Mouse (Mus musculus) stomach, embryonic 14.5 days (tissue): ENCODE results near the gene Emc4. TPM values are rescaled to one million over a fixed set of nuclear protein-coding genes. Genes with fewer than 3 reads are reported as not detected.
A peak's percentile ranks its signal among the peaks of the same experiment; 100 is the strongest.

ENCODE experiments used
- ATAC-seq: fragments of 200-750 bp; cut with Nextera tagmentation; 2 replicates; pipeline ENCODE4 v1.8.0; 2017; ENCODE audit warnings: low read depth, moderate TSS enrichment; ENCODE audit not compliant: insufficient number of reproducible peaks, insufficient read depth, low FRiP score
- H3K27ac ChIP-seq: fragments of 300-500 bp; sonication (generic); 2 replicates; pipeline ENCODE4 v1.5.1; 2014; ENCODE audit warnings: mild to moderate bottlenecking, low read length, moderate library complexity, mixed read lengths
- H3K27me3 ChIP-seq: fragments of 300-500 bp; sonication (generic); 2 replicates; pipeline ENCODE4 v1.6.1; 2014; ENCODE audit warnings: low read length, control low read depth, mixed read lengths; ENCODE audit not compliant: control insufficient read depth, insufficient read depth
- H3K36me3 ChIP-seq: fragments of 300-500 bp; sonication (generic); 2 replicates; pipeline ENCODE4 v1.6.1; 2014; ENCODE audit warnings: mild to moderate bottlenecking, control low read depth, low read length, moderate library complexity, mixed read lengths; ENCODE audit not compliant: control insufficient read depth, insufficient read depth
- H3K4me1 ChIP-seq: fragments of 300-500 bp; sonication (generic); 2 replicates; pipeline ENCODE4 v1.6.1; 2014; ENCODE audit warnings: low read length, control low read depth, mixed read lengths; ENCODE audit not compliant: control insufficient read depth, insufficient read depth
- H3K4me2 ChIP-seq: fragments of 300-500 bp; sonication (generic); replicated peaks from 2 replicates; pipeline ENCODE4 v1.6.1; 2014; ENCODE audit warnings: low read depth, low read length, control low read depth
- H3K4me3 ChIP-seq: fragments of 300-500 bp; sonication (generic); 2 replicates; pipeline ENCODE4 v1.5.1; 2014; ENCODE audit warnings: low read depth, low read length, control low read depth
- H3K9ac ChIP-seq: fragments of 300-500 bp; sonication (generic); replicated peaks from 2 replicates; pipeline ENCODE4 v1.6.1; 2014; ENCODE audit warnings: low read depth, mild to moderate bottlenecking, control low read depth, low read length, moderate library complexity, mixed read lengths
- H3K9me3 ChIP-seq: fragments of 300-500 bp; sonication (generic); 2 replicates; pipeline ENCODE4 v1.6.1; 2016; ENCODE audit warnings: low read depth, low read length, control low read depth; ENCODE audit not compliant: control insufficient read depth
- WGBS: fragments of 180-500 bp; shearing (Covaris S2); extraction: QIAGEN DNeasy Blood & Tissue Kit; methylation state at CpG from one replicate; pipeline ENCODE4 v1.1.7; 2014; 5-methylcytosine and 5-hydroxymethylcytosine counted together
- polyA plus RNA-seq: library from polyadenylated mRNA; unstranded; fragments of >200 nt; fragmentation: Nextera tagmentation; extraction: Ambion mirVana; gene quantifications from 2 replicates; pipeline ENCODE4 v1.2.1, GENCODE M21; 2014

Gene Emc4
- polyA plus RNA-seq, 1 experiment from 2014 or later, result 98.1 TPM

DNA sequence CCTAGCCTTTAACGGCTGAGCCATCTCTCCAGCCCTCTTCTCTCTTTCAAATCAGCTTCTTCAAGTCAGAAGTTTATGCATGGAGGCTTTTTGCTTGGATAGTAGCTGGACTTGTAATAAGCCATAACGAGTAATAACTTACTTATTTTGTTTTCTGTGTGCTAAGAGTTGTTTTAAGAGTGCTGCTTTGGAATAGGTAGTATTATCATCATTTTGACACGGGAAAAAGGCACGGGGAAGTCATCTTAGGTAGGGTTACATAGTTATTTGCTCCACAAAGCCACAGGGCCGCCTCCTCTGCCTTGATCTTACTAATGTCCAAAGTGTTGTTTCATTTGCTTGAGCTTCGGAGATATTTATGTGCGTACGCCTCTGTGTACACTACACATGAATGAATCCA, 12.3 kb upstream of the Emc4 start:
- no peak overlapping the region for H3K27ac ChIP-seq
- WGBS, result 32% methylated on average over 8 of the region's 8 CpGs
- no peaks in the 10 kb centered on the region for H3K9me3 ChIP-seq
- no peaks in the 10 kb centered on the region for H3K27me3 ChIP-seq
- H3K4me1 ChIP-seq, result peaks cover 8% of the 10 kb centered on the region; the same call in 1 of the 2 replicates
- H3K36me3 ChIP-seq, result no peaks in the 10 kb centered on the region
- H3K4me3 ChIP-seq, result peak overlapping the region; percentile 78
- peak overlapping the region; percentile 72 for H3K4me2 ChIP-seq
- no peak for ATAC-seq
- peak overlapping the region; percentile 83 for H3K9ac ChIP-seq

DNA sequence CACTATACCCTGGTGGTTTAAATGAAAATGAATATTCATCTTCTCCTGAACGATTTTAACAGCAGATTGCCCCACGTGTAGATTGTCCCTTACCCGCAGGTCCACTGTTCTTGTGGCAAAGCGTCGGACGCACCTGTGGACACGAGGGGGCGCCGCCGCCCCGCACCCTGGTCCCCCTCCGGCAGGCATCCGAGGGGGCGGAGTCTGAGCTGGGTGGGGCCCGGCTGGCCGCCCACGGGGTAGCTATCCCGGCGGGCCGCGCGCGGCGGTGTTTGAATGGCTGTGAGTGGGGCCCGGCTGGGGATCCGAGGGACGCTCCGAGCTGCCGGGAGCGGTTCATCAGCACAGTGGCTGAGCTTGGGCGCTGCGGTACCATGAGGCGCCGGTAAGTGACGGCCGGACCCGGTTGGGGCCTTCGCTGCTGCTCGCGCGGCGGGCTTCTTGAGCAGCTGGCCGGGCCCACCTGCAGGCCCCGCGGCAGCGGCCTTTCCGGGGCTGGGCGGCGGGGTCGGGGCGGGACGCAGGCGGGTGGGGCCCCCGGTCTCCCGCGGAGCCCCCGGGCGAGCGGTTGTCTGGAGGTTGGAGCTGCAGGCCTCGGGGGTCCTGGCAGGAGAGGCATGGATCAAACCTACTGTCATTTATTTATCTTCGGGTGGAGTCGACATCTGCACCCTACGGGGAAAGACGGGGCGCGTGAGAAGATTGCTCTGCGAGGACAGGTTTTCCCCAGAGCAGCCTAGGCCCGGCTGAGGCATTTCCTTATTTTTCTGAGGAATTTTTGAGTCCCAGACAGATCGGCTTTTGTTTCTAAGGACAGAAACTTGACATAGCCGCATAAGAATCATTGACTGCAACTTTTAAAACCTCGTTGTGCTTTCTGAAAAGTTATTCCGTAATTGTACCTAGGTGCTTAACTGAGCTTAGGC, 11.4 kb upstream of the Emc4 start, which contains the start of gene Katnbl1:
Gene Katnbl1, plus strand, starts transcription at position 239 of the 926 bp plus-strand sequence.
- peak within 1 kb of the TSS; percentile 78 for H3K4me3 ChIP-seq
- peak within 1 kb of the TSS; percentile 72 for H3K4me2 ChIP-seq
- peak within 1 kb of the TSS; percentile 80 for H3K27ac ChIP-seq
- no peaks in the 10 kb centered on the region for H3K36me3 ChIP-seq
- peak within 1 kb of the TSS; percentile 83 for H3K9ac ChIP-seq
- peaks cover 8% of the 10 kb centered on the region; the same call in 1 of the 2 replicates for H3K4me1 ChIP-seq
- WGBS, result under 1% methylated on average over 66 of the region's 72 CpGs
- no peaks in the 10 kb centered on the region for H3K9me3 ChIP-seq
- peak; percentile 99 for ATAC-seq
- no peaks in the 10 kb centered on the region for H3K27me3 ChIP-seq

- H3K4me1 ChIP-seq, result no peaks in the 10 kb centered on the region
- no peak for ATAC-seq
- H3K9me3 ChIP-seq, result no peaks in the 10 kb centered on the region
- H3K9ac ChIP-seq, result no peak overlapping the region
- no peak overlapping the region for H3K4me2 ChIP-seq
- H3K27me3 ChIP-seq, result no peaks in the 10 kb centered on the region
- 52% methylated on average over 5 of the region's 5 CpGs for WGBS
- H3K36me3 ChIP-seq, result no peaks in the 10 kb centered on the region
- H3K4me3 ChIP-seq, result no peak overlapping the region
- no peak overlapping the region for H3K27ac ChIP-seq
These were observed 6.8 kb upstream of the Emc4 start for GRCm38 (mm10) chr2:112374610-112375009.

DNA sequence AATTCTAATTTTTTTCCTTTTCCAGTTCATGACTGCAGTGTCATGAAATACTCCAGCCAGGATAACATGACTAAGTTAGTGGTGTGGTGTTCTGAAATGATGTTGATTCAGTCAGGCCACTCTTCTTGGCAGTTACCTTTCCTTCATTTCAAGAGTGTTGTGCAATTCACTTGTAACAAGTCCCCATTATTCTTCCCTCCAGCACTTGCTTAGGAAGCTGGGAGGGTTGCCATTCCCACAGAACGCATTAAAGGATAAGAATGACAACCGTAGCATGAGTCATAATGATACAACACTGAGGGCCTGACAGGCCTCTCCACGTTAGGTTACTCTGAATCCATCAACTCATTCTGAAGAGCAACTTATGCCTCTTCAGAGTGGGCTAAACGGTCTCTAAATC, 5.3 kb upstream of the Emc4 start:
- Histone ChIP-seq H3K4me2 (no peak overlapping the region), H3K9ac (no peak overlapping the region), H3K4me1 (no peaks in the 10 kb centered on the region), H3K4me3 (no peak overlapping the region), H3K27ac (no peak overlapping the region), H3K9me3 (no peaks in the 10 kb centered on the region), H3K27me3 (no peaks in the 10 kb centered on the region), H3K36me3 (no peaks in the 10 kb centered on the region)
- ATAC-seq, result no peak
- 48% methylated on average over 4 of the region's 4 CpGs for WGBS

DNA sequence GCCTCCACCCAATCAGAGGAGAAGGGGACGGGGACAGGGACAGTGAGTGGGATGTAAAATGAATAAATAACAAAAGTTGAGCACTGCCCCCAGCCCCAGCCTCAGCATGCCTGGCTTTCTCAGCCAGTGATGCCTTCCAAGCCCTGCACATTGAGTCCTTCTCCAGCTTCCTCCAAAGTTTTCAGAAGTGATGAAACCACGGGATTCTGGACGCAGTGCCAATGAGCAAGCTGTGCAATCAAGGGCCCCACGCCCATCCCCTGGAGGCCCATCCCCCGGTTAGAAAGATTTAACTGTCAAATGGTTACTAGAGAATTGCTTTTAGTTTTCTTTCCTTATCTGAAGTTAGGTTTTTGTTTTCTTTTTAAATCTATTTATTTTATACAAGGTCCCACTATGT, 2.1 kb upstream of the Emc4 start:
- Histone ChIP-seq H3K4me2 (no peak overlapping the region), H3K36me3 (no peaks in the 10 kb centered on the region), H3K9ac (no peak overlapping the region), H3K9me3 (no peaks in the 10 kb centered on the region), H3K4me3 (no peak overlapping the region), H3K4me1 (peaks cover 6% of the 10 kb centered on the region; the same call in 1 of the 2 replicates), H3K27ac (no peak overlapping the region), H3K27me3 (no peaks in the 10 kb centered on the region)
- no peak for ATAC-seq
- 72% methylated on average over 5 of the region's 5 CpGs for WGBS

GRCm38 (mm10) chr2:112367222-112367621, 605 bp downstream of the Emc4 start:
- H3K9ac ChIP-seq, result peak overlapping the region; percentile 66
- peaks cover 18% of the 10 kb centered on the region for H3K36me3 ChIP-seq
- peak overlapping the region; percentile 86 for H3K4me2 ChIP-seq
- H3K9me3 ChIP-seq, result no peaks in the 10 kb centered on the region
- H3K27ac ChIP-seq, result no peak overlapping the region
- H3K27me3 ChIP-seq, result no peaks in the 10 kb centered on the region
- H3K4me3 ChIP-seq, result peak overlapping the region; percentile 82
- 16% methylated on average over 15 of the region's 15 CpGs for WGBS
- peaks cover 6% of the 10 kb centered on the region; the same call in 1 of the 2 replicates for H3K4me1 ChIP-seq
- no peak for ATAC-seq

DNA sequence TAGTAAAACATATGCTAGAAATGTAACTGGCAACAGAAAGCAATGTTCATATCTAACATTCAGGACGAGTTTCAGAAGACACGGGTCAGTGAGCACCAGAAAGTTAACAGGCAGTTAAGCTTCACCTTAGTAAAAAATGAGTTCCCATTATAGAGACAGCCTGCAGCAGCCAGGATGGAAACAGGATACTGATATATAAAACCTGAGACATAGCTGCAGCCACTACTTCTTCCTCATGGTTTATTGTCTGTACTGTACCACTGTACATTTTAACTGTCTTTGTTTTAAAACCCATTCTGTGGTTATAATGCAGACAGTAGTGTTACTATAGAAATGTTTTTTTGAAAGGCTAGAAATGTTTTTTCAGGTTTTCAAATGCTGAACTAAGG, 7.1 kb downstream of the Emc4 start:
- Histone ChIP-seq H3K4me2 (no peak overlapping the region), H3K4me1 (no peaks in the 10 kb centered on the region), H3K9me3 (no peaks in the 10 kb centered on the region), H3K9ac (no peak overlapping the region), H3K27ac (no peak overlapping the region), H3K36me3 (peaks cover 56% of the 10 kb centered on the region), H3K4me3 (no peak overlapping the region), H3K27me3 (no peaks in the 10 kb centered on the region)
- WGBS, result 77% methylated on average over 2 of the region's 2 CpGs
- no peak for ATAC-seq

DNA sequence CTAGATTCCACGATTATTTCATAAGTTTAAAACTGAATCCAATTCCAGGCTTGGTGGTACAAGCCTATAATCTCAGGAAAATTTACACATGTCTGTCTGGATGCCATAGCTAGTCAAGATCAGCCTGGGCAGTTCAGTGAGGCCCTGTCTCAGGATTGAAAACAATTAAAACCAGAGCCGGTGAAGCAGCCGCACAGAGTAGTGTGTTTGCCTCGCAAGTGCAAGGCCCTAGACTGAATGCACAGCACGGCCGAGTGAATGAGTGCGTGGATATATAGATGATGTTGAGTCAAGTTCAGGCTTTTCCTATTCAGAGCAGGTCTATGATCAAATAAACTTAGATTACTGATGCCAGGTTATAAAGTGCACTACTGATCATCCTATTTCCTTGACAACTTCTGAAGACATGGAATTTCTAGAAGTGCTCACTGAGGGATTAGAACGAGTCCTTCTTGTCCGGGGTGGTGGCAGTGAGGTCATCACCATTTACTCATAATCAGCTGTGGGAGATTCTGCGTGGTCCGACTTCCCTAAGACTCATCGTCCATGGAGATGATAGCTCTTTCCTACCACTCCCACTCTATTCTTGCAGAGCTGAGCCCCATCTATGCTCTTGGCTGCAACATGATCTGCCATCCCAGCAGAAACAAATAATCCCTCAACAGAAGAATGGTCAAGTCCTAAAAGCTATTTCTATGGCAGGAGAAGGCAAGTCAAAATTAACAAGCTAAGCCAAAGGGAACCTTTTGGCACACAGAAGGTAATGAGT, 7.6 kb downstream of the Emc4 start:
- Histone ChIP-seq H3K4me3 (no peak overlapping the region), H3K4me2 (no peak overlapping the region), H3K9me3 (no peaks in the 10 kb centered on the region), H3K36me3 (peaks cover 56% of the 10 kb centered on the region), H3K27me3 (no peaks in the 10 kb centered on the region), H3K9ac (no peak overlapping the region), H3K4me1 (no peaks in the 10 kb centered on the region), H3K27ac (0 out of 2 replicates have a peak overlapping the region, but pooled peaks have one; percentile 21)
- WGBS, result 86% methylated on average over 12 of the region's 12 CpGs
- ATAC-seq, result no peak
